Mouse (Mus musculus) adrenal gland, adult 18-20 months (tissue): ENCODE measurements around the gene Gm5935. TPM values are rescaled to one million over a fixed set of nuclear protein-coding genes. Genes with fewer than 3 reads are reported as not detected.
"Not testable (repeated sequence)": the region's sequence is repeated elsewhere in the genome, so short reads cannot be mapped to it uniquely, and the experiment has no call there.

Experiments used
- DNase-seq, 2 experiments: peaks; one replicate each; pipeline ENCODE4 v3.0.0; 2021 to 2022; ENCODE audit warnings: low spot score in 2 of 2
- long read RNA-seq, 2 experiments: library from polyadenylated mRNA; stranded (forward); transcript quantifications; one replicate each; pipeline ENCODE4 v2.0.0; 2021
- total RNA-seq, 2 experiments: library from RNA; stranded (reverse); gene quantifications; 1 replicate in 1 of 2; 2 replicates in 1 of 2; pipeline ENCODE4 v1.2.3; 2021

The Gm5935 gene
- total RNA-seq, result not detected
- long read RNA-seq, experiment 1, result 0 reads
- long read RNA-seq, experiment 2, result 0 reads

DNA sequence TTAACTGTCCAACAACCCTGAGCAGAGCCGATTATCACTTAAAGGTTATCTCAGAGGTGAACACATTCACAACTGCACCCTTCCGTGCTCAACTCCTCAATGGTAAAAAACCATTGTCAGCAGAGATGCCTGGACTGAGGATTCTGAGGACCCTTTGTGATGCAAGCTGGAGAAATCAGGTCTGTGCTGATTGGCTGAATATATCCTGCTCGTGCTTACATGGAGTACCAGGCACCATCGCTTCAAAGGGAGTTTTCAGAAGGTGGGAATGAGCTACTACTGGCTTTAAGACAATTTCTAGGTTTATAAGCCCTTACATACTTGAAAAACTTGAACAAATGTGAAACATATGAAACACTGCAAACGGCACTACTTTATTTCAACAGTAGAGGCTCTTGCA is at the start of gene Gm5935:
TSS of gene Gm5935 (minus strand) at position 101 of the 400 bp plus-strand sequence.
- DNase-seq, result not testable (repeated sequence)

Other genes starting within 250 kb of the Gm5935 start
- gene Gm4297, start 200.3 kb downstream of the Gm5935 start, total RNA-seq, result not detected